Mouse (Mus musculus): ENCODE measurements around the gene Rims3. TPM values are rescaled to one million over a fixed set of nuclear protein-coding genes. Genes with fewer than 3 reads are reported as not detected.

The Rims3 gene
- polyA plus RNA-seq, 1 experiment from 2014 or later, result 0.16 TPM

- ATAC-seq (ENCODE audit: low read depth) (no peak), DNase-seq (no peak)
- Histone ChIP-seq H3K36me3 (no peaks in the 10 kb centered on the region), H3K4me1 (replicated peaks) (peaks cover 4% of the 10 kb centered on the region; the same call in 1 of the 2 replicates), H3K4me2 (no peak overlapping the region), H3K9ac (no peak overlapping the region), H3K9me3 (replicated peaks) (no peaks in the 10 kb centered on the region), H3K27ac (no peak overlapping the region), H3K27me3 (0 out of 2 replicates have a peak, but pooled peaks cover 3% of the 10 kb centered on the region), H3K4me3 (replicated peaks) (no peak overlapping the region)
- WGBS (ENCODE audit: insufficient replicate concordance), result 38% methylated on average over 4 of the region's 4 CpGs
These were observed 59.9 kb downstream of the Rims3 start for GRCm38 (mm10) chr4:120914501-120914900.

GRCm38 (mm10) chr4:120921461-120921860 lies 66.8 kb downstream of the Rims3 start:
- no peak overlapping the region for H3K4me3 ChIP-seq (replicated peaks)
- no peak overlapping the region for H3K27ac ChIP-seq
- 79% methylated on average over 8 of the region's 8 CpGs for WGBS (ENCODE audit: insufficient replicate concordance)
- no peak overlapping the region for H3K9ac ChIP-seq
- DNase-seq, result no peak
- peaks cover 25% of the 10 kb centered on the region for H3K4me1 ChIP-seq (replicated peaks)
- no peak for ATAC-seq (ENCODE audit: low read depth)
- H3K4me2 ChIP-seq, result no peak overlapping the region
- H3K27me3 ChIP-seq, result no peaks in the 10 kb centered on the region
- H3K36me3 ChIP-seq, result peaks cover 23% of the 10 kb centered on the region
- no peaks in the 10 kb centered on the region for H3K9me3 ChIP-seq (replicated peaks)

GRCm38 (mm10) chr4:120924554-120925299 lies 70.1 kb downstream of the Rims3 start, which contains the start of gene Exo5:
Gene Exo5 (minus strand): TSS chr4:120925017.
- peak; percentile 99 for ATAC-seq (ENCODE audit: low read depth)
- WGBS (ENCODE audit: insufficient replicate concordance), result under 1% methylated on average over 33 of the region's 33 CpGs

GRCm38 (mm10) chr4:120925386-120925785 lies 70.8 kb downstream of the Rims3 start:
- Histone ChIP-seq H3K27ac (peak overlapping the region; percentile 80), H3K36me3 (peaks cover 20% of the 10 kb centered on the region), H3K4me3 (replicated peaks) (peak overlapping the region; percentile 74), H3K27me3 (no peaks in the 10 kb centered on the region), H3K9me3 (replicated peaks) (peaks cover 2% of the 10 kb centered on the region; the same call in 1 of the 2 replicates), H3K4me1 (replicated peaks) (peaks cover 25% of the 10 kb centered on the region), H3K9ac (peak overlapping the region; percentile 81), H3K4me2 (peak overlapping the region; percentile 84)
- peak; percentile 73 for ATAC-seq (ENCODE audit: low read depth)
- peak; percentile 29 for DNase-seq
- 12% methylated on average over 3 of the region's 3 CpGs for WGBS (ENCODE audit: insufficient replicate concordance)

More at GRCm38 (mm10) chr4:120924554-120925299, 70.1 kb downstream of the Rims3 start, which contains the start of gene Exo5:
- H3K4me2 ChIP-seq, result peak within 1 kb of the TSS; percentile 84
- no peaks in the 10 kb centered on the region for H3K27me3 ChIP-seq
- peaks cover 25% of the 10 kb centered on the region for H3K4me1 ChIP-seq (replicated peaks)
- peak within 1 kb of the TSS; percentile 74 for H3K4me3 ChIP-seq (replicated peaks)
- H3K9me3 ChIP-seq (replicated peaks), result no peaks in the 10 kb centered on the region
- peaks cover 23% of the 10 kb centered on the region for H3K36me3 ChIP-seq
- H3K9ac ChIP-seq, result peak within 1 kb of the TSS; percentile 81
- DNase-seq, result peak; percentile 91
- peak within 1 kb of the TSS; percentile 80 for H3K27ac ChIP-seq

GRCm38 (mm10) chr4:120928686-120929085 lies 74.1 kb downstream of the Rims3 start:
- 68% methylated on average over 3 of the region's 3 CpGs for WGBS (ENCODE audit: insufficient replicate concordance)
- H3K36me3 ChIP-seq, result peaks cover 10% of the 10 kb centered on the region
- peaks cover 15% of the 10 kb centered on the region for H3K4me1 ChIP-seq (replicated peaks)
- no peak overlapping the region for H3K9ac ChIP-seq
- no peak overlapping the region for H3K4me3 ChIP-seq (replicated peaks)
- no peak overlapping the region for H3K4me2 ChIP-seq
- H3K27me3 ChIP-seq, result no peaks in the 10 kb centered on the region
- no peak for DNase-seq
- peaks cover 4% of the 10 kb centered on the region; the same call in 1 of the 2 replicates for H3K9me3 ChIP-seq (replicated peaks)
- no peak for ATAC-seq (ENCODE audit: low read depth)
- no peak overlapping the region for H3K27ac ChIP-seq

GRCm38 (mm10) chr4:120930736-120931135 lies 76.1 kb downstream of the Rims3 start:
- H3K4me2 ChIP-seq, result no peak overlapping the region
- DNase-seq, result no peak
- H3K9ac ChIP-seq, result no peak overlapping the region
- no peak overlapping the region for H3K4me3 ChIP-seq (replicated peaks)
- no peaks in the 10 kb centered on the region for H3K27me3 ChIP-seq
- H3K4me1 ChIP-seq (replicated peaks), result no peaks in the 10 kb centered on the region
- WGBS (ENCODE audit: insufficient replicate concordance), result 90% methylated on average over 18 of the region's 18 CpGs
- ATAC-seq (ENCODE audit: low read depth), result no peak
- no peak overlapping the region for H3K27ac ChIP-seq
- H3K9me3 ChIP-seq (replicated peaks), result peaks cover 4% of the 10 kb centered on the region; the same call in 1 of the 2 replicates
- peaks cover 19% of the 10 kb centered on the region for H3K36me3 ChIP-seq

GRCm38 (mm10) chr4:120935006-120935405 lies 80.4 kb downstream of the Rims3 start:
- Histone ChIP-seq H3K9me3 (replicated peaks) (peaks cover 4% of the 10 kb centered on the region; the same call in 1 of the 2 replicates), H3K4me3 (replicated peaks) (no peak overlapping the region), H3K4me1 (replicated peaks) (no peaks in the 10 kb centered on the region), H3K27ac (no peak overlapping the region), H3K4me2 (no peak overlapping the region), H3K9ac (no peak overlapping the region), H3K27me3 (no peaks in the 10 kb centered on the region), H3K36me3 (peaks cover 19% of the 10 kb centered on the region)
- DNase-seq (no peak), ATAC-seq (ENCODE audit: low read depth) (no peak)
- WGBS (ENCODE audit: insufficient replicate concordance), result 71% methylated on average over 3 of the region's 3 CpGs

Small RNA genes lying within 50 kb of the gene (microRNA-seq; reads per million reads assigned to microRNA genes)
- gene Gm23936, result not detected

Other genes starting within 250 kb of the Rims3 start
- 124 and 128 TPM in 2 replicates for gene Cited4, start 188.2 kb upstream of the Rims3 start, polyA plus RNA-seq (2015; fragmentation: Nextera tagmentation; extraction: Ambion mirVana)
- 0.08 and 0.10 TPM in 2 replicates for gene Kcnq4, start 106.2 kb upstream of the Rims3 start, polyA plus RNA-seq (2015; fragmentation: Nextera tagmentation; extraction: Ambion mirVana)
- gene Nfyc, start 23.2 kb upstream of the Rims3 start, polyA plus RNA-seq (2015; fragmentation: Nextera tagmentation; extraction: Ambion mirVana), result 54.1 and 60.4 TPM in 2 replicates
- 8.0 and 9.7 TPM in 2 replicates for gene Exo5, start 70.2 kb downstream of the Rims3 start, polyA plus RNA-seq (2015; fragmentation: Nextera tagmentation; extraction: Ambion mirVana)
- 1.8 and 2.0 TPM in 2 replicates for gene Zfp69, start 96.9 kb downstream of the Rims3 start, polyA plus RNA-seq (2015; fragmentation: Nextera tagmentation; extraction: Ambion mirVana)
- 19.8 and 23.7 TPM in 2 replicates for gene Smap2, start 162.4 kb downstream of the Rims3 start, polyA plus RNA-seq (2015; fragmentation: Nextera tagmentation; extraction: Ambion mirVana)
- gene Col9a2, start 184.6 kb downstream of the Rims3 start, polyA plus RNA-seq (2015; fragmentation: Nextera tagmentation; extraction: Ambion mirVana), result 1.8 and 2.3 TPM in 2 replicates
- gene Zmpste24, start 243.4 kb downstream of the Rims3 start, polyA plus RNA-seq (2015; fragmentation: Nextera tagmentation; extraction: Ambion mirVana), result 23.4 and 30.2 TPM in 2 replicates

All from liver, embryonic 13.5 days (tissue).